Mouse (Mus musculus) frontal cortex, postnatal 10 days (tissue): ENCODE results near the gene Cnnm2.

Experiments used
- DNase-seq, 2 experiments: peaks; one replicate each; pipeline ENCODE4 v3.0.0; 2022; ENCODE audit warnings: low spot score in 2 of 2, mixed read lengths in 1 of 2

Cnnm2 gene

GRCm38 (mm10) chr19:46886826-46887225 lies 125.4 kb downstream of the Cnnm2 start:
- DNase-seq: no peak

- DNase-seq: no peak
Measured at GRCm38 (mm10) chr19:46887811-46888527, 126.6 kb downstream of the Cnnm2 start.

GRCm38 (mm10) chr19:46889666-46890065 lies 128.3 kb downstream of the Cnnm2 start:
- no peak for DNase-seq

- DNase-seq: no peak
Measured at GRCm38 (mm10) chr19:46890657-46891056, 129.3 kb downstream of the Cnnm2 start.

GRCm38 (mm10) chr19:46892856-46893255 lies 131.5 kb downstream of the Cnnm2 start:
- DNase-seq: no peak

- DNase-seq: no peak
Measured at GRCm38 (mm10) chr19:46893484-46893883, 132.1 kb downstream of the Cnnm2 start.

GRCm38 (mm10) chr19:46897135-46897534 lies 135.7 kb downstream of the Cnnm2 start:
- DNase-seq: no peak

GRCm38 (mm10) chr19:46898222-46898621 lies 136.8 kb downstream of the Cnnm2 start:
- no peak for DNase-seq

- no peak for DNase-seq
Measured at GRCm38 (mm10) chr19:46899306-46899705, 137.9 kb downstream of the Cnnm2 start.

- no peak for DNase-seq
Measured at GRCm38 (mm10) chr19:46899871-46900270, 138.5 kb downstream of the Cnnm2 start.

- DNase-seq: no peak
Measured at GRCm38 (mm10) chr19:46900786-46901185, 139.4 kb downstream of the Cnnm2 start.

GRCm38 (mm10) chr19:46901323-46901722 lies 139.9 kb downstream of the Cnnm2 start:
- no peak for DNase-seq

GRCm38 (mm10) chr19:46903379-46903778 lies 142.0 kb downstream of the Cnnm2 start:
- no peak for DNase-seq

GRCm38 (mm10) chr19:46904907-46905306 lies 143.5 kb downstream of the Cnnm2 start:
- no peak for DNase-seq

- DNase-seq: no peak
Measured at GRCm38 (mm10) chr19:46905383-46905782, 144.0 kb downstream of the Cnnm2 start.

- no peak for DNase-seq
Measured at GRCm38 (mm10) chr19:46905971-46906370, 144.6 kb downstream of the Cnnm2 start.

- no peak for DNase-seq
Measured at GRCm38 (mm10) chr19:46908207-46908606, 146.8 kb downstream of the Cnnm2 start.

GRCm38 (mm10) chr19:46908977-46909376 lies 147.6 kb downstream of the Cnnm2 start:
- no peak for DNase-seq

- no peak for DNase-seq
Measured at GRCm38 (mm10) chr19:46911492-46911891, 150.1 kb downstream of the Cnnm2 start.

GRCm38 (mm10) chr19:46913626-46914025 lies 152.2 kb downstream of the Cnnm2 start:
- DNase-seq: no peak

- DNase-seq: no peak
Measured at GRCm38 (mm10) chr19:46915406-46916080, 154.1 kb downstream of the Cnnm2 start.

- DNase-seq: no peak
Measured at GRCm38 (mm10) chr19:46920571-46920970, 159.2 kb downstream of the Cnnm2 start.

GRCm38 (mm10) chr19:46926357-46926756 lies 165.0 kb downstream of the Cnnm2 start:
- DNase-seq: no peak
